Mouse (Mus musculus): ENCODE measurements at regions not wholly inside any gene's neighbourhood (a gene's known extent, or its start where the extent isn't known, plus 50 kb on each side); places are given as distances from the start of the nearest gene placed in this dataset.

- peak; percentile 37 for DNase-seq
These were observed 137.1 kb downstream of the Wscd1 start for GRCm38 (mm10) chr11:71886771-71887170.

GRCm38 (mm10) chr11:71884861-71885260, 135.1 kb downstream of the Wscd1 start:
- no peak for DNase-seq

- no peak for DNase-seq
These were observed 132.1 kb downstream of the Wscd1 start for GRCm38 (mm10) chr11:71881841-71882240.

GRCm38 (mm10) chr11:71871297-71871696, 121.6 kb downstream of the Wscd1 start:
- no peak for DNase-seq

- DNase-seq: no peak
These were observed 117.0 kb downstream of the Wscd1 start for GRCm38 (mm10) chr11:71866690-71867089.

GRCm38 (mm10) chr11:71857926-71858325, 108.2 kb downstream of the Wscd1 start:
- DNase-seq: no peak

GRCm38 (mm10) chr11:71855557-71855956, 105.8 kb downstream of the Wscd1 start:
- DNase-seq: no peak

- DNase-seq: no peak
These were observed 105.3 kb downstream of the Wscd1 start for GRCm38 (mm10) chr11:71855058-71855457.

- DNase-seq: peak; percentile 28
These were observed 98.1 kb downstream of the Wscd1 start for GRCm38 (mm10) chr11:71847684-71848367.

GRCm38 (mm10) chr11:71846496-71846895, 96.8 kb downstream of the Wscd1 start:
- DNase-seq: no peak

GRCm38 (mm10) chr11:71840635-71841443, 91.1 kb downstream of the Wscd1 start:
- no peak for DNase-seq

Measured in cerebellum, adult 11-12 months (tissue).